Comparison of ENCODE assay signal across 9 mouse cellular contexts in the genomic region with DNA sequence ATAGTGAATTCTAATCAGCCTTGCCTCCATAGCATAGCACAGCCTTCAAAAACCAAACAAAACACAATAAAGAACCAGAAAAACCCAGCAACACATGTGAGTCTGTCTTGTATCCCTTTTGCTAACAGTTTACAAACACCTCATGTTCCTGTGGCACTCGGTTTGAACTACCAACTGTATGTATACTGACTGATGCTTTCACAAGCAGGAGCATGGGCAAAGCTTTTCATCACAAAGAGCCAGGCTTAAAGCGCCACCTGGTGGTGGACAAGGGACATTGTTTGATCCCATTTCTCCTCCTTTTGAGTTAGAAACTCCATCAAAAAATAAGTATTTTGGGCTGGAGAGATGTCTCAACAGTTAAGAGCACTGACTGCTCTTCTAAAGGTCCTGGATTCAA. TPM values are rescaled to one million over a fixed set of nuclear protein-coding genes. Genes with fewer than 3 reads are reported as not detected.
DNase-seq lines count a peak whose midpoint lies in the region; ATAC-seq lines count a peak whose summit lies in the region.
"Had no signal": no experiment of that assay in that cellular context is flagged by ENCODE, and none has a peak within 500 bp of the region (broad histone marks: within the 10 kb centered on the region; RNA-seq: fewer than 3 reads in every experiment).

No protein-coding gene starts in this region.

- H3K27ac ChIP-seq in hindbrain, embryonic 10.5 days = no peak overlapping the region
- H3K27ac ChIP-seq in hindbrain, embryonic 12.5 days = no peak overlapping the region

- H3K9ac ChIP-seq in hindbrain, embryonic 12.5 days = no peak overlapping the region

- H3K4me2 ChIP-seq in hindbrain, embryonic 12.5 days (replicated peaks) = no peak overlapping the region

- peaks cover 94% of the 10 kb centered on the region for H3K36me3 ChIP-seq in hindbrain, embryonic 10.5 days
- peaks cover 63% of the 10 kb centered on the region for H3K36me3 ChIP-seq in hindbrain, embryonic 12.5 days

- 15% methylated on average over 2 of the region's 2 CpGs for WGBS in hindbrain, embryonic 10.5 days
- WGBS in hindbrain, embryonic 12.5 days = 13% methylated on average over 2 of the region's 2 CpGs

- no peaks in the 10 kb centered on the region for H3K4me1 ChIP-seq in hindbrain, embryonic 10.5 days (replicated peaks)
- H3K4me1 ChIP-seq in hindbrain, embryonic 12.5 days = no peaks in the 10 kb centered on the region
- H3K4me1 ChIP-seq: megakaryocyte, embryonic 14.5 days had no signal

- H3K4me3 ChIP-seq in hindbrain, embryonic 10.5 days = no peak overlapping the region
- no peak overlapping the region for H3K4me3 ChIP-seq in hindbrain, embryonic 12.5 days
- H3K4me3 ChIP-seq: megakaryocyte, embryonic 14.5 days had no signal

- no peak for ATAC-seq in hindbrain, embryonic 12.5 days (ENCODE audit: low FRiP score)
- peak; percentile 92 for ATAC-seq in common myeloid progenitor, adult 5-6 weeks (replicated peaks; ENCODE audit: low read depth, poor library complexity, severe bottlenecking)
- peak; percentile 92 for ATAC-seq in megakaryocyte progenitor cell, adult 5-6 weeks (replicated peaks; ENCODE audit: poor library complexity)

- no peaks in the 10 kb centered on the region for H3K9me3 ChIP-seq in hindbrain, embryonic 10.5 days
- H3K9me3 ChIP-seq in hindbrain, embryonic 12.5 days (replicated peaks) = no peaks in the 10 kb centered on the region
- H3K9me3 ChIP-seq: megakaryocyte, embryonic 14.5 days had no signal

- DNase-seq in hindbrain, embryonic 10.5 days (ENCODE audit: low spot score) = peak; percentile 69
- DNase-seq in adrenal gland, adult (ENCODE audit: inconsistent age in 2 of 2, low spot score in 1 of 2) = peak; percentile 62 to 87
- DNase-seq in gastrocnemius, postnatal 4 days (ENCODE audit: low spot score in 2 of 2) = peak; percentile 35 to 62
- peak; percentile 78 for DNase-seq in layer of hippocampus, postnatal 10 days (ENCODE audit: low spot score in 2 of 2)
- peak; percentile 18 to 62 for DNase-seq in spleen, postnatal 14 days (ENCODE audit: low spot score in 2 of 2)

- H3K27me3 ChIP-seq in hindbrain, embryonic 10.5 days (ENCODE audit: insufficient read depth, poor library complexity, severe bottlenecking) = no peaks in the 10 kb centered on the region
- H3K27me3 ChIP-seq in hindbrain, embryonic 12.5 days = no peaks in the 10 kb centered on the region
- H3K27me3 ChIP-seq: megakaryocyte, embryonic 14.5 days had no signal

RNA-seq across cellular contexts. Expression of gene Rbl2, which starts 50.1 kb away (rescaled TPM):
- polyA plus RNA-seq in hindbrain, embryonic 10.5 days (2016; fragmentation: Nextera tagmentation; extraction: Ambion mirVana) = 8.6 and 11.1 TPM in 2 replicates
- polyA plus RNA-seq in hindbrain, embryonic 12.5 days (2016; fragmentation: Nextera tagmentation; extraction: Ambion mirVana) = 19.4 and 19.5 TPM in 2 replicates
- total RNA-seq in common myeloid progenitor, adult 5-6 weeks (2017) = 68.4 and 74.4 TPM in 2 replicates
- total RNA-seq in gastrocnemius, postnatal 4 days (2021) = 10 to 100 TPM; 17.2 to 22.2 TPM
- total RNA-seq in layer of hippocampus, postnatal 10 days (2021) = 10 to 100 TPM; 29.1 to 29.7 TPM
- total RNA-seq in megakaryocyte progenitor cell, adult 5-6 weeks (2015) = 44.5 and 47.4 TPM in 2 replicates
- total RNA-seq in megakaryocyte progenitor cell, adult 5-6 weeks (2017) = 48.1 and 60.5 TPM in 2 replicates
